Mouse (Mus musculus): ENCODE results near the gene Gpc5.

Gpc5 gene

GRCm38 (mm10) chr14:115106326-115106725, 14.3 kb downstream of the Gpc5 start:
- DNase-seq (ENCODE audit: low spot score), result no peak

- no peak for DNase-seq (ENCODE audit: low spot score)
Observed at GRCm38 (mm10) chr14:115107467-115107866, 15.5 kb downstream of the Gpc5 start.

DNA sequence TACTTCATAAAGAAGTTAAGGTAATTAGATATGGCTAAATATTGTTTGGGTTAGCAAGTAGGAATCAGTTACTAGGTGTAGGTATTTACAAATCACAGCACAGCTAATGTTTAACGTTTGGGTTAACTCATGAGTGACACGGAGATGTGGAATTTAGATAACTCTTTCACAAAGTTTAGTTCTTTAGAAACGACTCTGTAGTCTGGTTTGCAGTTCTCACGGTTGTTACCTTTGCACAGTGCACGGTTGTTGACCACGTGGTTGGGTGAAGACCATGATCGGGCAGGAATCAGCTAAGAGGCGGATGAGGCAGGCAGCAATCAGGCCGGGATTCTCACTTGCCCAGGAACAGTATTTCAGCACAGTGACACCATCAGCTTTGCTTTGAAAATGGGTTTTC, 26.6 kb downstream of the Gpc5 start:
- no peak for DNase-seq (ENCODE audit: low spot score)

DNA sequence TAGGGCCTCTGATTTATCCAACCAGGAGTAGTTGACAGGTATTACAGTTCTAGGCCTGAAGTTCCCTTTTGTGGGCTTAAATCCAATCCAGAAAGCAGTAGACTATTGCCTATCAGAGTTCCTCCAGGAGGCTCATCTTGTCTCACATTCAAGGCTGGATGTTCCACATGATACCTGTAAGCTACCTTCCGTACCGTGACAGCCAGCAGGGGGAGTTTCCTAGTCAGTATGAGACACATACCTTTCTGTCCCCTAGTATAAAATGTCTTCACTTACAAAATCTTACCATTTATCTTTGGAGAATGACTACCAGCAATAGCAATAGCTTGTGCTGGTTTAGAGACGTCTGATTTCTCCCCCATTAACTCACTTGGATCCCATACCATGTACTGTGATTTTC, 56.8 kb downstream of the Gpc5 start:
- no peak for DNase-seq (ENCODE audit: low spot score)

- DNase-seq (ENCODE audit: low spot score), result no peak
Observed at GRCm38 (mm10) chr14:115156597-115156996, 64.6 kb downstream of the Gpc5 start.

DNA sequence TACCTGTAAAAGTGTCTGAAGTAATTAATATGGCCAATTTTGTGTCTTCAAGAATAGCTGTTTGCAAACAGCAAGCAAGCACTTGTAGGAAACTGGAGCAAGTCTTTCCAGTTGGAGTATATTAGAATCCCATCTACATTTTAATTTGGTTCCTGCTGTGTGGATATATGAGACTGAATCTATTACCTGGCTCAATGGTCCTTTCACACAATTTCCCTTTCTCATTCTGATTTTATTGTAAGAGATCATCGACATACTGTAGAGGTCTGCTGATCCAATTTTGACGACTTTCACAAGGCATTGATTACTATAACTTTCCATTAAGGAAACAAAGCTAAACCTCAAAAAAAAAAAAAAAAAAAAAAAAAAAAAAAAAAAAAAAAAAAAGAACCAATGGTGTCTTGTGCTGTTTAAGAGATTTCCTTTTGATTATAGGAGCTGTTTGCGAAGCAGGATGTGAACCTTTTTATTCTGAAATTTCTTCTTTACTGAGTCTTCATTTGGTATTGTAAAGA, 85.4 kb downstream of the Gpc5 start:
- DNase-seq (ENCODE audit: low spot score), result no peak

DNA sequence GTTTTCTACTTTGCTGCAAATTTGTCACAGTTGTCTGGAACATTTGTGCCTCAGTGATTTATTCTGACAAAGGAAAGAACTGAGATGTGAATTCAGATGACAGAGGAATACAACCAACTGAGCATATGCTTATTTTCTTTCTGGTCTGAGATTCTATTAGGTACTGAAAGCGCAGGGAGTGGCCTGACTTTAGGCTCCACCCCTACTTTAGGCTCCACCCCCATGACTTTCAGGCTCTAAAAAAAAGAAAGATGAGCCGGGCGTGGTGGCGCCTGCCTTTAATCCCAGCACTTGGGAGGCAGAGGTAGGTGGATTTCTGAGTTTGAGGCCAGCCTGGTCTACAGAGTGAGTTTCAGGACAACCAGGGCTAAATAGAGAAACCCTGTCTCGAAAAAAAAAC, 87.9 kb downstream of the Gpc5 start:
- DNase-seq (ENCODE audit: low spot score), result no peak

DNA sequence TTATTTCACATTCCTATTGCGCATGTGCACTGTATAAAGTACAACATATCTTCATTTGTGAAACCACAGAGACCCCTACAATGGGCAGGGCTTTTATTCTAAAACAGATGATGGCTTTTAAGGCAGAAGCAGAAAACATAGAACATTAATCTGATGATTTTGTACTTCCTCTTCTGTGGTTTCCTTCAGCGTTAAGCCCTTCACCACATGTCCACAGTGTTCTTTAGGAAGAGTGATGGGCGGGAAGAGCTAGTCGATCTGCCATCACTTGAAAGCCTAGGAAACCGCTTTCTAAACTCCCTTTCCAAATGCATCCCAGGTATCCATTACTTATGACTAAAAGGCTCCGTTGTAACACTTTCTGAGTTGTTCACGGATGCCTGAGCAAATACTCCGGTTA, 96.2 kb downstream of the Gpc5 start:
- no peak for DNase-seq (ENCODE audit: low spot score)

GRCm38 (mm10) chr14:115228075-115228474, 136.1 kb downstream of the Gpc5 start:
- no peak for DNase-seq (ENCODE audit: low spot score)

DNA sequence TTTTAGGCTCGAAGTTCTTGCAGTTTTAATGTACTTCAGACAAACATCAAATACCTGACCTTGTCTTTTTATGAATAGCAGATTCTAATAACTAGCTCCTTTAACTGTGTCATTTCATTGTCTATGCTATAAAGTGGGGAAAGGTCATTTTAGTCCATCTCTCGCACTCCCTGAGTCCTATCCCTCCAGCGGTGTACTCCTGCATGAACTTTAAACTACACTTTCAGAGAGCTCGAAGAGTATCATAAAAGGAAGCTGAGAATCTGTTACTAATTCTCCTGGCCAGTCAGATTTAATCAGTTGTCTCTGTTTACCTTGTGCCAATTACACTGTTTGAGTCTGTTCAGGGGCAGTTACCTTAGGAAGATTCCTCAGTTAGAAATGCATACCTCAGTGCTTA, 144.4 kb downstream of the Gpc5 start:
- no peak for DNase-seq (ENCODE audit: low spot score)

- no peak for DNase-seq (ENCODE audit: low spot score)
Observed at GRCm38 (mm10) chr14:115240621-115241373, 148.8 kb downstream of the Gpc5 start.

DNA sequence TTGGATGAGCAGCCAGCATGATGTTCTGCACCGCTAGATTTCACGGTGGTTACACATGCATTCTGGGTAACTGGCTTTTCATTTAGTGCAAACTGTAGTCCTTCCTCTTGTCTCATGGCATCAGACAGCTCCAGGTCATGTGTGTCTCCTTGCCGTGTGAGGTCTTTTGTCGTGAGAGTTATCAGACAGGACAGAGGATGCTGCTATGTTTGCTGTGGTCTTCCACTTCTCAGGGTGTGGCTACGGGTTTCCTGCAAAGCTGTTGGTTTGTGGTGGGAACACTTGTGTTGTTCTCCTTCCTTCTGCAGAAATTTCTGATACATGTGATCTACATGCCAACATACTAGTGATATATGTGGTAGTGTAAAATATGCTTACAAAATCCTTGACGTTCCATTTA, 158.5 kb downstream of the Gpc5 start:
- DNase-seq (ENCODE audit: low spot score), result no peak

DNA sequence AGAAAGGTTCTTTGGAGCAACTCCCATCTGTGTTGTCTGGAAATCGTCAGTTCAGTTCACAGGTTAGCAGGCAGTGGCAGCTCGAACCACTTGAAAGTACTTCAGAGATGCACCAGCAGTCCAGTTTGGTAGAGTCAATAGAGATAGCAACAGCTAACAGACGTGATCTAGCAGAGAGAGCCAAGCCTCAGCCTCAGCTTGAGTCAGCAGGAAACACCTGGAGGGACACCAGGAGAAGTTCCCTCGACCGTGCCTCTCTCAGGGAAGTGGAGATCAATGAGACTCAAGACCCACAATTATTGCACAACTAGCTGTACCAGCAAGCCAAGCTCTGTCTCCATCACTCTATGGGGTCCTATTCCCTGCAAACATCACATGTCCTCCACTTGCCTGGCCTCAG, 159.8 kb downstream of the Gpc5 start:
- no peak for DNase-seq (ENCODE audit: low spot score)

DNA sequence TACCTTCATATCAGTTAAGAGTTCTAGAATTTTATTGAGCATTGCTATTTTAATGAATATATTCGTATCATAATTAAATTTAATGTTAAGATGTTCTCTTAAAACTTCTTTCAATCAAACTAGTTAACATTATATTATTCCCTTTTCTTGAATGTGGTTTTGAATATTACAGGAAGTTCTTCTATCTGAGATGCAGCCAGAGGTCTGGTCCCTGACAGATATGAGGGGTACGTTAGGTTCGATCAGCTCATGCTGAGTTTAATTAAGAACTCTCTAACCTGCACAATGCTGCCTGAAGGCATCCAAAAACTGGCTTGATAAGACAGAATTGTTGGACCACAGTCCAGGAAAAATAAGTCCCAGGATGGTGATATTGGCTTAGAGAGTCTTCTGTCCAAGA, 161.1 kb downstream of the Gpc5 start:
- DNase-seq (ENCODE audit: low spot score), result no peak

- DNase-seq (ENCODE audit: low spot score), result no peak
Observed at GRCm38 (mm10) chr14:115253685-115254084, 161.7 kb downstream of the Gpc5 start.

DNA sequence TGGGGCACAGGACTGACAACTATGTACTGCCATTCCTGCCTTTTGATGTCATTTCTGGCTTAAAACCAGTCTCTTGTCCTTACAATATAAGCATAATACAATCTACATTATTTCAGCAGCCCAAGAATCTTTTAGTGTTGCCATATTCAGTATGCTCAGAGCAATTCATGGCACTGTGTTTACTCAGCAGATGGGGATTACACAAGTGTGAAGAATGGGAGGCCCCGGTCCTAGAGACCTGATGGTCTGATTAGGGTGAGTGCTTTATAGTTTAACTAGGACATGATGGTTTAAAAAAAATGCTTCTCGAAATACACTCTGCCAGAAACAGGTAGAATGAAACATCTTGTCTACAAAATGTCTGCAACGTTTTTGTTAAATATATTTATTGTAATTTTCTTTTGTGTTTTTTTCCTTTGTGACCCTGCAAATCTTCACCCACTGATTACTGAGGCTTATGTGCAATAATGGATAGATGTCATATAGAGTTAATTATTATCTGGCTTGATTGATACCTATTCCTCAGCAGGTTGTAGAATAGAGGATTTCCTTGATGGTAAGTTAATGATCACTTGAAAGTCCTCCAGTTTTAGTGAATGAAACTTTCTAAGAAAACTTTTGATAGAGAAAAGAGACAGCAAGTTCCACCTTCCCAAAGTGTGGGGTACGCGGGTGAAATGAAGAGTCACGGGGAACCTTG, 177.8 kb downstream of the Gpc5 start:
- DNase-seq (ENCODE audit: low spot score), result no peak

GRCm38 (mm10) chr14:115270445-115270844, 178.4 kb downstream of the Gpc5 start:
- no peak for DNase-seq (ENCODE audit: low spot score)

DNA sequence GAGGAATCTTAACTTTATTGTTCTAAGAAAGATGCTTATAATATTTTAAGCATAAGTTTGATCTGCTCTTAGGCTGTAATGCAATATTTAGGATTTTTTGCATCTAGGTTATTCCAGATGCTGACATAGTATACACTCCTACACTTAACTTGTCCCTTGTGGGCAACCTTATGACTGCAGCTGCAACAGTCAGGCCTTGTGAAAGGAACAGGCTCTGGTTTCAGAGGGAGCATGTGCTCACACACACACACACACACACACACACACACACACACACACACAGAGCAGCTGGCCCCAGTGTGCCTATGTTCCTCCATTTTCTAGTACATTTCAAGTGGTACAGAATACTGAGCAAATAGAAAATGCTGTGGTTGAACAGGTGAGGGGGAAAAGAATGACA, 190.8 kb downstream of the Gpc5 start:
- DNase-seq (ENCODE audit: low spot score), result no peak

DNA sequence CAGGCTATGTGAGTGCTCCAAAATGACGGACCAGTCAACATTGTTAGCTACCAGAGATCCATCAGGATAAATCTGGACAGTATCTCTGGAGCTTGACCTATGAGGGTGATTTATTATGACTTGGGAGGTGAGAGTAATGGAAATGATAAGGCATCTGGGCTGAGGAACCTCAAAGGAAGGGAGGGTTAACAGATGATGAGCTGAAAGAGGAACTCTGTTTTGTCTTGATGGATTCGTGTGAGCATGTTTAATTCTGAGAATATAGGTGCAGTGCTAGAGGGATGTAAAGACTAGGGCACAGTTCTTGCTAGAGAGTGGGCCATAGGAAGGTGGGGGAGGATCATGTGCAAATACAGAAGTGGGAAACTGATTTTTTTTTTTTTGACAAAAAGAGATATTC, 232.2 kb downstream of the Gpc5 start:
- no peak for DNase-seq (ENCODE audit: low spot score)

GRCm38 (mm10) chr14:115326426-115326825, 234.4 kb downstream of the Gpc5 start:
- no peak for DNase-seq (ENCODE audit: low spot score)

GRCm38 (mm10) chr14:115339084-115339483, 247.1 kb downstream of the Gpc5 start:
- no peak for DNase-seq (ENCODE audit: low spot score)

DNA sequence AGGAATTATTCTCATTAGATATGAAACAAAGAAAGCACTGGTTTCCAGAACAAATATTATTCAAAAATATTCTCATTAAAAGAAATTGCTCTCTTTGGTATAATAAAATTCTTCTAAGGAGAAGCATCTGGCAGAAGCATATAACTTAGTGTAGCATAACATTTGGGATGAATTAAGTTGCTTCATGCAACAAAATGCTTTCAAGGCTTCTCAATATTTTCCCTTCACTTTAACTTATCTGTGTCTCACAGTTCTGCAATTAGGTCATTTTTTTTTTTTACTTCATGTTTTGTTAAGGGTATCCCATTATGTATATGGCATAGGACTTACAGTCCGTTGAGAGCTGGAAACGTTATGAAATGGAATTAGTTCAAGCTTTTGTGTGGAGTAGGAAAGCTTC, 250.6 kb downstream of the Gpc5 start:
- no peak for DNase-seq (ENCODE audit: low spot score)

GRCm38 (mm10) chr14:115349448-115349847, 257.4 kb downstream of the Gpc5 start:
- no peak for DNase-seq (ENCODE audit: low spot score)
